Mouse (Mus musculus) midbrain, embryonic 11.5 days (tissue): ENCODE measurements around the gene Cwh43. TPM values are rescaled to one million over a fixed set of nuclear protein-coding genes. Genes with fewer than 3 reads are reported as not detected.

Experiments used
- ATAC-seq: fragments of 200-750 bp; cut with Nextera tagmentation; 2 replicates; pipeline ENCODE4 v1.8.0; 2017; ENCODE audit warnings: moderate TSS enrichment, moderate library complexity; ENCODE audit not compliant: low FRiP score
- DNase-seq: peaks from one replicate; pipeline ENCODE4 v3.0.0; 2015; ENCODE audit warnings: low spot score; ENCODE audit errors: missing footprints
- H3K27ac ChIP-seq: fragments of 300-500 bp; sonication (generic); 2 replicates; pipeline ENCODE4 v1.5.1; 2014; ENCODE audit warnings: low read depth, low read length
- H3K27me3 ChIP-seq: fragments of 300-500 bp; sonication (generic); 2 replicates; pipeline ENCODE4 v1.6.1; 2014; ENCODE audit warnings: mild to moderate bottlenecking, low read length, moderate library complexity, mixed read lengths; ENCODE audit not compliant: control insufficient read depth, insufficient read depth
- H3K36me3 ChIP-seq: fragments of 300-500 bp; sonication (generic); 2 replicates; pipeline ENCODE4 v1.6.1; 2014; ENCODE audit warnings: mild to moderate bottlenecking, low read length, moderate library complexity, mixed read lengths; ENCODE audit not compliant: control insufficient read depth, insufficient read depth
- H3K4me1 ChIP-seq: fragments of 300-500 bp; sonication (generic); 2 replicates; pipeline ENCODE4 v1.6.1; 2014; ENCODE audit warnings: low read length; ENCODE audit not compliant: control insufficient read depth, insufficient read depth
- H3K4me2 ChIP-seq: fragments of 300-500 bp; sonication (generic); 2 replicates; pipeline ENCODE4 v1.6.1; 2014; ENCODE audit warnings: mild to moderate bottlenecking, moderate library complexity
- H3K4me3 ChIP-seq: fragments of 300-500 bp; sonication (generic); 2 replicates; pipeline ENCODE4 v1.5.1; 2014; ENCODE audit warnings: low read depth, low read length
- H3K9ac ChIP-seq: fragments of 300-500 bp; sonication (generic); 2 replicates; pipeline ENCODE4 v1.6.1; 2014; ENCODE audit warnings: low read length
- H3K9me3 ChIP-seq: fragments of 300-500 bp; sonication (generic); 2 replicates; pipeline ENCODE4 v1.6.1; 2016; ENCODE audit warnings: low read length; ENCODE audit not compliant: control insufficient read depth
- whole genome bisulfite sequencing: fragments of 180-500 bp; shearing (Covaris S2); extraction: QIAGEN DNeasy Blood & Tissue Kit; methylation state at CpG from one replicate; pipeline ENCODE4 v1.1.7; 2014; 5-methylcytosine and 5-hydroxymethylcytosine counted together
- polyA plus RNA-seq: library from polyadenylated mRNA; unstranded; fragments of >200 nt; fragmentation: Nextera tagmentation; extraction: Ambion mirVana; gene quantifications from 2 replicates; pipeline ENCODE4 v1.2.1, GENCODE M21; 2014

Cwh43 gene
- polyA plus RNA-seq, 1 experiment from 2014 or later: not detected

GRCm38 (mm10) chr5:73368845-73369447 is 36.9 kb upstream of the Cwh43 start:
- H3K9me3 ChIP-seq: no peaks in the 10 kb centered on the region
- H3K27ac ChIP-seq: no peak overlapping the region
- WGBS: 80% methylated on average over 10 of the region's 10 CpGs

GRCm38 (mm10) chr5:73369731-73370130 is 36.1 kb upstream of the Cwh43 start:
- Histone ChIP-seq H3K4me1 (no peaks in the 10 kb centered on the region), H3K36me3 (no peaks in the 10 kb centered on the region), H3K4me3 (no peak overlapping the region), H3K27me3 (no peaks in the 10 kb centered on the region), H3K4me2 (no peak overlapping the region), H3K9me3 (no peaks in the 10 kb centered on the region), H3K27ac (no peak overlapping the region), H3K9ac (no peak overlapping the region)
- DNase-seq (no peak), ATAC-seq (no peak)
- 65% methylated on average over 3 of the region's 3 CpGs for WGBS

More at GRCm38 (mm10) chr5:73368845-73369447, 36.9 kb upstream of the Cwh43 start:
- Histone ChIP-seq H3K4me3 (no peak overlapping the region), H3K36me3 (no peaks in the 10 kb centered on the region), H3K27me3 (no peaks in the 10 kb centered on the region), H3K4me1 (no peaks in the 10 kb centered on the region), H3K4me2 (no peak overlapping the region), H3K9ac (no peak overlapping the region)
- DNase-seq (no peak), ATAC-seq (no peak)

GRCm38 (mm10) chr5:73372601-73373000 is 33.3 kb upstream of the Cwh43 start:
- peaks cover 8% of the 10 kb centered on the region for H3K4me1 ChIP-seq

GRCm38 (mm10) chr5:73373184-73373583 is 32.7 kb upstream of the Cwh43 start:
- ATAC-seq: no peak
- Histone ChIP-seq H3K9me3 (no peaks in the 10 kb centered on the region), H3K4me3 (no peak overlapping the region), H3K4me1 (peaks cover 8% of the 10 kb centered on the region), H3K27me3 (no peaks in the 10 kb centered on the region), H3K4me2 (no peak overlapping the region), H3K9ac (no peak overlapping the region), H3K36me3 (no peaks in the 10 kb centered on the region), H3K27ac (no peak overlapping the region)
- no peak for DNase-seq
- WGBS: 64% methylated on average over 3 of the region's 3 CpGs

More at GRCm38 (mm10) chr5:73372601-73373000, 33.3 kb upstream of the Cwh43 start:
- ATAC-seq: no peak
- Histone ChIP-seq H3K36me3 (no peaks in the 10 kb centered on the region), H3K27me3 (no peaks in the 10 kb centered on the region), H3K4me2 (no peak overlapping the region), H3K27ac (no peak overlapping the region), H3K9me3 (no peaks in the 10 kb centered on the region), H3K9ac (no peak overlapping the region), H3K4me3 (no peak overlapping the region)
- WGBS: 70% methylated on average over 5 of the region's 5 CpGs
- no peak for DNase-seq

GRCm38 (mm10) chr5:73376041-73376440 is 29.8 kb upstream of the Cwh43 start:
- no peak overlapping the region for H3K27ac ChIP-seq

GRCm38 (mm10) chr5:73376491-73376890 is 29.4 kb upstream of the Cwh43 start:
- ATAC-seq (peak; percentile 13; the same call in 1 of the 2 replicates), DNase-seq (no peak)
- Histone ChIP-seq H3K4me2 (no peak overlapping the region), H3K4me3 (no peak overlapping the region), H3K27ac (no peak overlapping the region), H3K4me1 (peaks cover 8% of the 10 kb centered on the region), H3K27me3 (no peaks in the 10 kb centered on the region), H3K9ac (no peak overlapping the region), H3K36me3 (no peaks in the 10 kb centered on the region), H3K9me3 (no peaks in the 10 kb centered on the region)
- 81% methylated on average over 7 of the region's 7 CpGs for WGBS

More at GRCm38 (mm10) chr5:73376041-73376440, 29.8 kb upstream of the Cwh43 start:
- ATAC-seq (peak; percentile 66), DNase-seq (no peak)
- Histone ChIP-seq H3K4me1 (peaks cover 8% of the 10 kb centered on the region), H3K27me3 (no peaks in the 10 kb centered on the region), H3K9me3 (no peaks in the 10 kb centered on the region), H3K4me2 (no peak overlapping the region), H3K4me3 (no peak overlapping the region), H3K36me3 (no peaks in the 10 kb centered on the region), H3K9ac (no peak overlapping the region)
- 40% methylated on average over 9 of the region's 9 CpGs for WGBS

- Histone ChIP-seq H3K9me3 (no peaks in the 10 kb centered on the region), H3K27ac (no peak overlapping the region), H3K36me3 (no peaks in the 10 kb centered on the region), H3K4me2 (no peak overlapping the region), H3K4me3 (no peak overlapping the region), H3K27me3 (no peaks in the 10 kb centered on the region), H3K9ac (no peak overlapping the region), H3K4me1 (peaks cover 11% of the 10 kb centered on the region)
- peak; percentile 99 for DNase-seq
- ATAC-seq: peak; percentile 72
- WGBS: 33% methylated on average over 3 of the region's 3 CpGs
Observed at GRCm38 (mm10) chr5:73379908-73380307, 26.0 kb upstream of the Cwh43 start.

GRCm38 (mm10) chr5:73380829-73381228 is 25.0 kb upstream of the Cwh43 start:
- Histone ChIP-seq H3K36me3 (no peaks in the 10 kb centered on the region), H3K4me1 (peaks cover 8% of the 10 kb centered on the region), H3K4me2 (no peak overlapping the region), H3K9ac (no peak overlapping the region), H3K4me3 (no peak overlapping the region), H3K27ac (no peak overlapping the region), H3K27me3 (no peaks in the 10 kb centered on the region), H3K9me3 (no peaks in the 10 kb centered on the region)
- WGBS: 71% methylated on average over 8 of the region's 8 CpGs
- no peak for DNase-seq
- ATAC-seq: no peak

- ATAC-seq: no peak
Observed at GRCm38 (mm10) chr5:73381510-73381909, 24.4 kb upstream of the Cwh43 start.

More at GRCm38 (mm10) chr5:73381510-73381909, 24.4 kb upstream of the Cwh43 start:
- no peak overlapping the region for H3K4me3 ChIP-seq
- H3K27me3 ChIP-seq: no peaks in the 10 kb centered on the region
- no peaks in the 10 kb centered on the region for H3K9me3 ChIP-seq
- H3K4me2 ChIP-seq: no peak overlapping the region
- H3K27ac ChIP-seq: no peak overlapping the region
- WGBS: 81% methylated on average over 7 of the region's 7 CpGs
- peaks cover 3% of the 10 kb centered on the region; the same call in 1 of the 2 replicates for H3K4me1 ChIP-seq
- DNase-seq: no peak
- H3K9ac ChIP-seq: no peak overlapping the region
- no peaks in the 10 kb centered on the region for H3K36me3 ChIP-seq
